Comparison of ENCODE assay signal across 14 mouse cellular contexts in the genomic region with DNA sequence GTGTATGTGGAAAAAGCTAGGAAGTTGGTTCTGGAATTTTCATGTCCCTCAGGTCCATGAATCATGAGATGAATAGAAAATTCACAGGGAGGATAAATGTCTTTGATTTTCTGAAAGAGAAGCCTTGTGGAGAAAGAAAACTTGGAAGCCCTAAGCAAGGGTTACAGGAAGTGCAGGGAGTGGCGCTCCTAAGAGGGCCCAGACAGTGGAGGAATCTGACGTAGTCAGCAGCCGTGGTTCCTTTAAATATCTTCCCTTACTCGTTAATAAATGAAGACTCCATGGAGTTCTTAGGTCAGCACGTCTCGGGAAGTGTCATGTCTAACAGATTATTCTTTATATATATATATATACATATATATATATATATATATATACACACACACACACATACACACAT. TPM values are rescaled to one million over a fixed set of nuclear protein-coding genes. Genes with fewer than 3 reads are reported as not detected.
DNase-seq lines count a peak whose midpoint lies in the region; ATAC-seq lines count a peak whose summit lies in the region.
"Had no signal": no experiment of that assay in that cellular context is flagged by ENCODE, and none has a peak within 500 bp of the region (broad histone marks: within the 10 kb centered on the region; RNA-seq: fewer than 3 reads in every experiment).

No protein-coding gene starts in this region.

- ATAC-seq in liver, embryonic 11.5 days (replicated peaks; ENCODE audit: low FRiP score): no peak
- ATAC-seq in heart, embryonic 16.5 days (replicated peaks; ENCODE audit: extremely low read depth, insufficient read depth, low FRiP score): peak; percentile 51; the same call in 1 of the 2 replicates
- ATAC-seq: forebrain, embryonic 15.5 days; midbrain, embryonic 15.5 days had no signal

- H3K4me2 ChIP-seq in liver, embryonic 11.5 days: no peak overlapping the region
- H3K4me2 ChIP-seq in heart, embryonic 16.5 days (ENCODE audit: low read depth, low read length): 0 out of 2 replicates have a peak overlapping the region, but pooled peaks have one; percentile 34
- H3K4me2 ChIP-seq: embryonic facial prominence, embryonic 15.5 days; forebrain, embryonic 15.5 days; midbrain, embryonic 15.5 days had no signal

- H3K9ac ChIP-seq in liver, embryonic 11.5 days (ENCODE audit: low read depth, low read length): no peak overlapping the region
- no peak overlapping the region for H3K9ac ChIP-seq in heart, embryonic 16.5 days (ENCODE audit: low read length)
- H3K9ac ChIP-seq: embryonic facial prominence, embryonic 15.5 days; forebrain, embryonic 15.5 days; midbrain, embryonic 15.5 days had no signal

- H3K27ac ChIP-seq in liver, embryonic 11.5 days (ENCODE audit: low read depth, low read length): no peak overlapping the region
- H3K27ac ChIP-seq in heart, embryonic 16.5 days (ENCODE audit: low read length): peak overlapping the region; percentile 59
- H3K27ac ChIP-seq: embryonic facial prominence, embryonic 15.5 days; forebrain, embryonic 15.5 days; midbrain, embryonic 15.5 days had no signal

- H3K36me3 ChIP-seq in liver, embryonic 11.5 days (ENCODE audit: control insufficient read depth, insufficient read depth, low read length): no peaks in the 10 kb centered on the region
- no peaks in the 10 kb centered on the region for H3K36me3 ChIP-seq in heart, embryonic 16.5 days (ENCODE audit: control insufficient read depth, insufficient read depth)
- H3K36me3 ChIP-seq: embryonic facial prominence, embryonic 15.5 days; forebrain, embryonic 15.5 days; midbrain, embryonic 15.5 days had no signal

- 57% methylated on average over 6 of the region's 6 CpGs for WGBS in liver, embryonic 11.5 days
- 35% methylated on average over 6 of the region's 6 CpGs for WGBS in heart, embryonic 16.5 days

- intact Hi-C loops in heart, postnatal 36 days (cut with DNase I): no loop called here

- H3K4me3 ChIP-seq in liver, embryonic 11.5 days (ENCODE audit: low read depth, low read length): no peak overlapping the region
- H3K4me3 ChIP-seq in heart, embryonic 16.5 days (ENCODE audit: low read length): no peak overlapping the region
- H3K4me3 ChIP-seq: embryonic facial prominence, embryonic 15.5 days; forebrain, embryonic 15.5 days; midbrain, embryonic 15.5 days had no signal

- H3K4me1 ChIP-seq in liver, embryonic 11.5 days (replicated peaks; ENCODE audit: control insufficient read depth, insufficient read depth, low read length): no peaks in the 10 kb centered on the region; the same call in 1 of the 2 replicates
- peaks cover 7% of the 10 kb centered on the region for H3K4me1 ChIP-seq in heart, embryonic 16.5 days (ENCODE audit: control insufficient read depth, insufficient read depth, low read length)
- H3K4me1 ChIP-seq: embryonic facial prominence, embryonic 15.5 days; forebrain, embryonic 15.5 days; midbrain, embryonic 15.5 days had no signal

- H3K27me3 ChIP-seq in liver, embryonic 11.5 days (replicated peaks; ENCODE audit: control insufficient read depth, insufficient read depth, low read length): no peaks in the 10 kb centered on the region
- no peaks in the 10 kb centered on the region for H3K27me3 ChIP-seq in heart, embryonic 16.5 days (ENCODE audit: control insufficient read depth, insufficient read depth, low read length)
- H3K27me3 ChIP-seq: embryonic facial prominence, embryonic 15.5 days; forebrain, embryonic 15.5 days; midbrain, embryonic 15.5 days had no signal

- H3K9me3 ChIP-seq in liver, embryonic 11.5 days (ENCODE audit: control insufficient read depth, low read length): no peaks in the 10 kb centered on the region
- H3K9me3 ChIP-seq in heart, embryonic 16.5 days (replicated peaks; ENCODE audit: control insufficient read depth, low read length): peaks cover 2% of the 10 kb centered on the region; the same call in 1 of the 2 replicates
- H3K9me3 ChIP-seq: embryonic facial prominence, embryonic 15.5 days; forebrain, embryonic 15.5 days; midbrain, embryonic 15.5 days had no signal

- peak; percentile 34 to 58 for DNase-seq in heart, adult 18-20 months
- no peak for DNase-seq in heart, postnatal 36 days
- DNase-seq in liver, embryonic 11.5 days (ENCODE audit: low spot score): peak; percentile 15
- DNase-seq in liver (no peak), adipocyte (ENCODE audit: low spot score) (no peak)
- peak; percentile 10 for DNase-seq in skeletal muscle tissue, adult 2 months (ENCODE audit: low read depth, low spot score)
- DNase-seq in spleen, adult 12 weeks (ENCODE audit: low spot score): no peak
- DNase-seq: cerebellum, adult 11 months; gastrocnemius, postnatal 25 days; spleen, adult 18-20 months had no signal

RNA-seq across cellular contexts. Expression of gene Cdk6, which starts 28.0 kb away (rescaled TPM):
- 1 to 10 TPM; 7.3 to 8.5 TPM for total RNA-seq in heart, adult 18-20 months (2021)
- 10 to 100 TPM; 10.6 to 14.0 TPM for total RNA-seq in heart, postnatal 36 days (2021)
- polyA plus RNA-seq in liver, embryonic 11.5 days (2014; fragmentation: Nextera tagmentation; extraction: Ambion mirVana): 49.1 and 51.2 TPM in 2 replicates
- 37.7 and 39.3 TPM in 2 replicates for polyA plus RNA-seq in heart, embryonic 16.5 days (2015; fragmentation: Nextera tagmentation; extraction: Ambion mirVana)

Comparison
In these comparisons a context has a peak if more than half of its experiments do, and no peak if none do; other contexts are left out.
1. DNase-seq: peak in heart, adult 18-20 months (2 of 2), liver, embryonic 11.5 days (single experiment) and skeletal muscle tissue, adult 2 months (single experiment); none in heart, postnatal 36 days (0 of 2), liver (single experiment), adipocyte (single experiment) and spleen, adult 12 weeks (single experiment).